Mouse (Mus musculus) kidney, postnatal 25 days (tissue): ENCODE measurements at regions not wholly inside any gene's neighbourhood (a gene's known extent, or its start where the extent isn't known, plus 50 kb on each side); places are given as distances from the start of the nearest gene placed in this dataset.

Source experiments
- DNase-seq, 2 experiments: peaks; one replicate each; pipeline ENCODE4 v3.0.0; 2021; ENCODE audit warnings: mixed read lengths in 2 of 2

DNA sequence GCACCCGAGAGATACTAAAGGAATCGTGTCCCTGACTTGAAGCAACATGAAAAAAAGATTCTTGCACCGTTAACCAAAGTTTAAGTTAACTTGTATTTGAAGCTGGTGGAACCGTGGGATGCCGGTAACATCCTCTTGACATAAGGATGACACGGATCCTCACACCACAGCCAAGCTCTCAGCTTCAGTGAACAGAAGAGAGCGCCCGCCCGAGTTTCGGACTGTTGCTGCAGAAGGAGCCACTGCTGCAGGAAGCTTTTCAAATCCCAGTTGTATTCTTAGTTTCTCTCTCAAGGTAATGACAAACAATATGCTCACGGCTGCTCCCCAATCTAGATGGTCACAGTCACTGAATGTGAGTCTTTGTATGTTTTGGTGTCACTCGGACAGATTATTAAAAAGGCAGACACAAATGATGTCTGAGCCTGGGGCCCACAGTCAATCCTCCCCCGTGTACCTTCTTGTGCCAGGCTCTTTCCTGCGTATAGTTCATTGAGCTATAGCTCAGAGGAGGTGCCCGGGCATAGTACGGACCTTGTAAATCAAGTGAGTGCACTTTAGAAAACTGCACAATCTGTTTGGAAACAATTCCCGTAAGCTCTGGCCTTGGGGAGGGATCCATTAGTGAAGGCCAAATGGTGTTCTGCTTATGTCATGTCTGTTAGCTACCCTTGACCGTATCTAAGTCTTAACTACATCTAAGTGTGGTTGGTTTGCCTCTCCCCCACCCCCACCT is 99.3 kb upstream of the Ankrd55 start:
- DNase-seq: no peak

GRCm38 (mm10) chr13:112189605-112190004 is 98.6 kb upstream of the Ankrd55 start:
- peak; percentile 57 to 82 for DNase-seq

- DNase-seq: no peak
Measured at GRCm38 (mm10) chr13:112192192-112192905, 95.9 kb upstream of the Ankrd55 start.

DNA sequence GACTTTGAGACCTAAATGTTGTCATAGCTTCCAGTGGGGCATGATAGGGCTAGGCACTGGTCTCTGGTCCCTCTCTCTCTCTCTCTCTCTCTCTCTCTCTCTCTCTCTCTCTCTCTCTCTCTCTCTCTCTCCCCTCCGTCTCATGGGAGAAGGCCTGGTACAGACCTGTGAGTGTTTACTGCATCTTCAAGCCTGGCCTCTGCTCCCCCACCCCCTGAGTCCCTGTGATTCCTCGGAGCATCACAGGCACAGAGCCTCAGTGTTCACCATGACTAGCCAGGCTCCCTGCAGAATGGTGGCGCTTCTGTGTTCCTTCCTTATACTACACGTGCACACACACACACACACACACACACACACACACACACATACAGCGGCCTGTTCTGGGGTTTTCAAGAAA is 94.6 kb upstream of the Ankrd55 start:
- DNase-seq: no peak

GRCm38 (mm10) chr13:112194991-112195390 is 93.3 kb upstream of the Ankrd55 start:
- DNase-seq: no peak

GRCm38 (mm10) chr13:112196789-112197188 is 91.5 kb upstream of the Ankrd55 start:
- peak; percentile 80 to 81 for DNase-seq

GRCm38 (mm10) chr13:112203721-112204120 is 84.5 kb upstream of the Ankrd55 start:
- no peak for DNase-seq

- no peak for DNase-seq
Measured at GRCm38 (mm10) chr13:112204204-112204603, 84.0 kb upstream of the Ankrd55 start.

DNA sequence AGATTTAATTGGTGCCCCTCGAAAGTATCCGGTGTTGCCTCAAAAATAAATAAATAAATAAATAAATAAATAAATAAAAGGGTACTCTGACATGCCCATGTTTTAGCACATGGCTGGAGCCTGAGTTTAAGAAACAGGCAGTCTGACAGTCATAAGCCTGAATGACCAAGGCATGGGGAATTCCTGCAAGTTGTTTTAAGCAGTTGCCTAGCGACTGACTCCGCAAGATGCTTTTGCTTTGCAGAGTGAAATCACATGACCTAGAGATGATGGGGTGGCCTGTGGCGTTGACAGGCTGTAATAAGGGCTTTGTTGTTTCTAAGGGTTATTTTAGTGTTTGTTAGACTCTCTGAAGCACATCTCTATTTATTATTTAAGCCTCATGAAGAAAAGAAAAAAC is 83.4 kb upstream of the Ankrd55 start:
- no peak for DNase-seq

DNA sequence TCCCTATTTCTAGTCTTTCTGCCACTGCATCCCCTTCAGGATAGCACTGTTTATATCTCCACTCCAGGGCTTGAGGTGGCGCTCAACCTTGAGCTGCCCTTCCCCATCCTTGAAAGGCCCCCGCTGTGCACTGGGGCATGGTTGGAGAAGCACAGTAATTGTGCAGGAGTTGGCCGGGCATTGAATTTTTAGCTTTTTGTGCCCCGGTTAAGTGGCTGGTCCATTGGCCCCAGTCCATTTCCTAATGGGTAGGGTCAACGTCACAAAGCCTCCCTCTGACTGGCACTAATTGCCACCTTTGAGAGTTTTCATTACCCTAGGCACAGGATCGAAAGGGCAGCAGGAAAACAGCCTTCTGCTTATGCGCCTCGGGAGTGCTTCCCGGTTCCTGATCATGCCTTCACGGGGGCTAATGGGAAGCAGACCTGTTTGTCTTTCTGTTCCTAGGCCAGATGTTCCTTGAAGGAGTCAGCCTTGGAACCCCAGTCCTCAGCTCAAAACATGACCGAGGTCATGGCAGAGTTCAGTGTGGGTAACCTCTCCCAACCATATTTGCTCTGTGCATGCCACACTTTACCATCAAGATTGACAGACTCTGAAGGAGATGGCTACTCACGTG is 80.5 kb upstream of the Ankrd55 start:
- DNase-seq: peak; percentile 31 to 65

DNA sequence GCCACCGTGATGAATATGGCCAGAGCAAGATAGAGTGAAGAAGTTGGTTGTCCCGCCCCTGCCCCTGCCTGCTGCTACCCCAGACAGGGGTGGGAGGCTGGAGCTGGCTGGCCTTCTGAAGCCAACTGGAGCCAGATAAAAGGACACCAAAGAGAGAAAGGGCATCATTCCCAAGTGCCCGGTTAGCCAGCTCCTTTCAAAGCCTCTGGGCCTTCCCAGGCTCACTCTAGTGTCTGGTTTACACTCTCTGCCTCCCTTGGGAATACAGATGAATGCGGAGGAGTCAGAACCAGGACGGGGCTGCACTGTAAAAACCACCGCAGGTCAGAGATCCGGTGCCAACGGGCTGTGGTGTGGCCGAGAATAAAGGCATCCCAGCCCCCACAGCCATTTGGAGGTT is 76.4 kb upstream of the Ankrd55 start:
- no peak for DNase-seq

DNA sequence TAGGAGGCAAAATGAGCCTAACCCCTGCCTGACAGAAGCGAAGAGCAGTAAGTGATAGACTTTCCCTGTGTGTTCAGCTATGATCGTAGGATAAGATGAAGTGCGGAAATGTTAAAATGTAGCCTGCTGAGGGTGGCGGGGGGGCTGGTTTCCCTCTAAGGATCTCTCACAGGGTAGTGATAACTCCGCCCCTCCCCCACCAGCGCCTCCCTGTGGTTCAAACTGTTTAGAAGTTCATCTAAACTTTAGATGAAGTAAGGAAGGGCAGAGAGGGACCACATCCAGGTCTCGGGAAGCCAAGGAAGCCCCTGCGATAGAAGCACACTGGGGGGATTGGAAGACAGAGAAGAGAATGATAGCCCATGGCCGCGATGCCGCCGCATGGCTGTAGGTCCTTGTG is 75.9 kb upstream of the Ankrd55 start:
- DNase-seq: no peak

GRCm38 (mm10) chr13:112213652-112214081 is 74.6 kb upstream of the Ankrd55 start:
- DNase-seq: no peak

- no peak for DNase-seq
Measured at GRCm38 (mm10) chr13:112216084-112216483, 72.2 kb upstream of the Ankrd55 start.

DNA sequence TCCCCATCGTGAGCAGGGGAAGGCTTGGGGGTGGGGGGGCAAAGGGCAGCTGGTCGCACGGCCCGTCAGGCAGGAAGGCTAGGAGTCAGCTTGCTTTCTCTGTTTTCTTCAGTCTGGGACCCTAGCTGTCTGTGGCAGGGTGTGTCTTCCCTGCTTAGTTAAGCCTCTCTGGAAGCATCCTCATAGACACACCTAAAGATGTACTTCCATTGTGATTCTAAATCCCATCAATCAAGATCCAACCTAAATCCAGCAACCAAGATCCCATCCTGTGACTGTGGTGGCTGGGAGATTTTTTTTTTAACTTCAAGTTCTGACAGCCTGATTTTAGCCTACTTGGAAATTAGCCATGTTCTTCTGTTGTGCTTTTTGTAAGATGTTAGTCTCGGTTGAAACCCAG is 69.9 kb upstream of the Ankrd55 start:
- no peak for DNase-seq

GRCm38 (mm10) chr13:112220184-112220583 is 68.1 kb upstream of the Ankrd55 start:
- DNase-seq: no peak

- peak in 1 of 2 experiments; percentile 39 for DNase-seq
Measured at GRCm38 (mm10) chr13:112223616-112224015, 64.6 kb upstream of the Ankrd55 start.

DNA sequence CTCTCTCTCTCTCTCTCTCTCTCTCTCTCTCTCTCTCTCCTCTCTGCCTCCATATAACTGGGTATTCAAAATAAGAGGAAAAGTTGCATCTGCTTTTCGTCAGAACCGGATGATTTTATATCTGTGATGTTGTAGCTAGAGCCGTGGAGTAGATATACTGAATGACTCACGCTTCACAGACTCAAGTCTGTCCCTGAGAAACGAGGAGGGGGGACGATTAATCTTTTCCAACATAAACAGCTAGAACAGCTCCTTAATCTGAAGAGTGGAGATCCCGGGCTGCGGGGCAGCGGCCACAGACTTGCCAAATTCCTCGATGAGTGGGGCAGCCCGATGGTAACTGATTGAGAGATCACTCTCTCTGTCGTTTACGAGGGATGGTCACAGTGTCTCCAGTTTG is 60.5 kb upstream of the Ankrd55 start:
- no peak for DNase-seq

- no peak for DNase-seq
Measured at GRCm38 (mm10) chr13:112228846-112229245, 59.4 kb upstream of the Ankrd55 start.

DNA sequence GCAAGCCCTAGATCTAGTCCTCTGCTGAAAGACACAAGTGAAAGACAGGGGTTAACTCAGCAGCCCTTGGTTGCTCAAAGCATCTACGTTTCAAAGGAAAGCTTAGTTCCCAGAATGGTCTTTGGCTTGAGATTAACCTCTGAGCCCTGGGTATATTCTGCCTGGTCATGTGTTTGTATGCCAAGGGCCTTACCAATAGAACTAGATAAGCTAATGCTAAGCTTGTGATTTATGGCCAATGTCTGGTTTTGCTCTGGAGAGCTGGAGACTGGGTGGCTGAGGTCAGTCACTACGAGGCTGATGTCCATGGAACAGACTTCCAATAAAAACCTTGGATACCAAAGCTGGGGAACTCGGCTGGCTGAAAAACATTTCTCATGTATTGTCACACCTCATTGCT is 58.1 kb upstream of the Ankrd55 start:
- no peak for DNase-seq

GRCm38 (mm10) chr13:112234695-112235094 is 53.6 kb upstream of the Ankrd55 start:
- peak in 1 of 2 experiments; percentile 20 for DNase-seq

- no peak for DNase-seq
Measured at GRCm38 (mm10) chr13:112236956-112237355, 51.3 kb upstream of the Ankrd55 start.

DNA sequence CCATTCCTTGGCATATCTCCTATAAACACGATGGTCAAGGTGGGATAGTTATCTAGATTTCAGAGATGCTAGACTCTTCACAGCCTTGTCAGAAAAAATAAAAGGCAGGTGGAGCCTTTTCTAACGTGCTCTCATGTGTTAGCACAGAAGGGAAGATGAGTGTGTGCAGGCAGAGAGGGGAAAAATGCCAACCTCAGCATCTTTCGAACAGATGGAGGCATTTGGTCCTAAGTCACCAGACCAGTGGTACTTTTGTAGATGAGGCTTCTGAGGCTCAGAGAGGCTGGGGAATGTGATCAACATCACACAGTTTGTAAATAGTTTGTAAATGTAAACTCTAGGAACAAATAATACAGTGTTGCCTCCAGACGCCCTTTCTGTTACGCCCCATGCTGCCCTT is 50.9 kb upstream of the Ankrd55 start:
- no peak for DNase-seq

- no peak for DNase-seq
Measured at GRCm38 (mm10) chr13:112237917-112238316, 50.3 kb upstream of the Ankrd55 start.
